Mouse (Mus musculus): ENCODE measurements around the gene Noct.

GRCm38 (mm10) chr3:51239541-51239940, 15.3 kb downstream of the Noct start:
- TF ChIP-seq POLR2A (IDR thresholded peaks at IDR 0.05; ENCODE audit: borderline replicate concordance, extremely low read depth, low read depth, low read length) (no peak), CTCF (IDR thresholded peaks at IDR 0.05; ENCODE audit: insufficient read depth, low read length) (no peak)
